Mouse (Mus musculus) megakaryocyte, embryonic 14.5 days (primary cell): ENCODE measurements around the gene Dph2.

Source experiments
- FLI1 ChIP-seq: IDR thresholded peaks from 2 replicates; pipeline ENCODE4 v1.6.1; 2012; ENCODE audit warnings: low read length, inconsistent platforms, mixed read lengths
- GATA1 ChIP-seq: IDR thresholded peaks from 3 replicates; pipeline ENCODE4 v1.6.1; 2012; ENCODE audit warnings: mixed read lengths, low read length, inconsistent platforms, borderline replicate concordance

DNA sequence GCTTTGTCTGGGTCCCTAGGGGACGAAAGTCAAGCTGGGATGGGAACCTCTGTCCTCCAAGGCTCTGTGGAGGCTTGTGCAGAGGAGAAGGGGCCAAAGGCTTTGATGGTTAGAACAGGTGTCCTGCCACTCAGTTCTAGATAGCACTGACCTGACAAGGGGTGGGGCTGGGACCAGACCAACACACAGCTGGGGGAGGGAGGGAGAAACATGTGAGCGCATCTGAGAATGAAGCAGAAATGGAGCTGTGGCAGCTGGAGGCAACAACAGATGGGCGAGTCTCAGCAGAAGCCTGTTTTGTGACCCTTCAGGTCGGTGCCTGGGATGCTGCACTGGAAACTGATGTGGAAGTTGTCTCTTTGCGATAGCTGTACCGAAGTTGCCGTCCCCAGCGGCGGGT is 22.5 kb downstream of the Dph2 start:
- no peak for TF ChIP-seq GATA1
- TF ChIP-seq FLI1, result no peak
